Comparison of ENCODE assay signal across 8 mouse cellular contexts in the genomic region with DNA sequence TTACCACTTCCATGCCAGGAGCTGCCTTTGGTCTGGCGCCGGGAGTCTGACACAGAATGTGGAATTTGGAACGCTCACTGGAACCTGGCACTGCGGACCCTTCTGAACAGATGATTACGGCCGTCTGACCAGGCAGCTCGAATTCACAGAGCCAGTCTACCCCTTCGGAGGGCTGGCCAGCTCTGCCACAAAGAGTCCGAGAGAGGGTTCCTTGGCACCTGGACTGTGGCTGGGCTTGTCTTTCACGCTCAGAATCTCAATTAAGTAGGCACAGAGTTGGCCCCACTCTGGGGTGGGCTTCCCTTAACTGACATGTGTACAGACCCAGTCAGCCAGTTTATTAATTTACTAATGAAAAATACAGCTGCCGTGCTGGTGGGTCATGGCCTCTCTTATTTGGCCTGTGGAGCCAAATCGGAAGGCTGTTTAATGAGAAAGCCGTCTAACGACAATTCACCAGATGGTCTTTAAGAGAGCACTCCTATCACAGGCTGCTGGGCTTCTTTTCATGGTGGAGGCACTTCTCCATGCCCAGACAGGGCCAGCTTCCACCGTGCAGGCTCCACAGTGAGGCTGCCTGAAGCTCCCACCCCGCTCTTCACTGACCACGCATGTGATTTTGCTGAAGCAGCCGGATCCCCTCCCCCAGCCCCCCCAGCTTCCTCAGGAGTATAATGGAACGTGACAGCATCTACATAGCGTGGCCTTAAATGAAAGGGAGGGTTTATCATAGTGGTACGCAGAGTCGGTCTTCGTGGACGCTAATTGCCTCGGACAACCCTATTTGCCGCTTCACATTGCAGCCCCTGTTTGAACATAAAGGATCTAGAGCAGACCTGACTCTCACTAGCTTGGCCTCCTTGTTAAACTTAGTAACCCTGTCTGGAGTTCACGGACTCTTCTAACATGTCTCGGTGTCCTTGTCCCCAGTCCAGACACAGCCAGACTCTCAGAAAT. TPM values are rescaled to one million over a fixed set of nuclear protein-coding genes. Genes with fewer than 3 reads are reported as not detected.
DNase-seq lines count a peak whose midpoint lies in the region; ATAC-seq and TF ChIP-seq lines count a peak whose summit lies in the region.

Gene Atp6v1e2, minus strand, starts transcription at position 58 of the 957 bp plus-strand sequence.

- H3K36me3 ChIP-seq in stomach, embryonic 16.5 days (ENCODE audit: control insufficient read depth, insufficient read depth, low read length) = no peaks in the 10 kb centered on the region
- no peaks in the 10 kb centered on the region for H3K36me3 ChIP-seq in stomach, postnatal 0 days (ENCODE audit: control insufficient read depth, insufficient read depth, low read length)
- no peaks in the 10 kb centered on the region for H3K36me3 ChIP-seq in thymus, adult 2 months (ENCODE audit: control insufficient read depth, insufficient read depth, low read length)

- peak; percentile 92 to 95 for DNase-seq in cerebellum, postnatal 10 days
- DNase-seq in cerebellum, adult 11 months = no peak
- DNase-seq in stomach, postnatal 0 days (ENCODE audit: low spot score) = no peak
- DNase-seq in kidney, postnatal 25 days = peak; percentile 42 to 67
- peak; percentile 97 for DNase-seq in retina, postnatal 1 day
- no peak for DNase-seq in thymus, adult 2 months
- no peak for DNase-seq in frontal cortex, postnatal 25 days (ENCODE audit: low spot score in 2 of 2)

- no peaks in the 10 kb centered on the region for H3K9me3 ChIP-seq in stomach, embryonic 16.5 days (replicated peaks; ENCODE audit: control insufficient read depth, low read length)
- no peaks in the 10 kb centered on the region for H3K9me3 ChIP-seq in stomach, postnatal 0 days (ENCODE audit: control insufficient read depth, low read length)

- no peak for ATAC-seq in stomach, embryonic 16.5 days (ENCODE audit: insufficient read depth, low FRiP score)
- no peak for ATAC-seq in stomach, postnatal 0 days (ENCODE audit: low FRiP score, low TSS enrichment)

- no peak for TF ChIP-seq POLR2A in thymus, adult 2 months (IDR thresholded peaks at IDR 0.05; ENCODE audit: control insufficient read depth, extremely low read depth, insufficient read depth, low read length, poor library complexity)

- H3K4me2 ChIP-seq in stomach, embryonic 16.5 days (ENCODE audit: low read depth, low read length) = no peak within 1 kb of the TSS
- H3K4me2 ChIP-seq in stomach, postnatal 0 days (replicated peaks; ENCODE audit: low read depth) = no peak within 1 kb of the TSS

- H3K27ac ChIP-seq in stomach, embryonic 16.5 days (ENCODE audit: low read length) = 0 out of 2 replicates have a peak within 1 kb of the TSS, but pooled peaks have one; percentile 6
- H3K27ac ChIP-seq in stomach, postnatal 0 days (replicated peaks) = no peak within 1 kb of the TSS
- no peak within 1 kb of the TSS for H3K27ac ChIP-seq in thymus, adult 2 months (ENCODE audit: control insufficient read depth, insufficient read depth, low read length)

- H3K4me1 ChIP-seq in stomach, embryonic 16.5 days (ENCODE audit: control insufficient read depth, insufficient read depth, low read length) = no peaks in the 10 kb centered on the region
- H3K4me1 ChIP-seq in stomach, postnatal 0 days (replicated peaks; ENCODE audit: control insufficient read depth, insufficient read depth) = no peaks in the 10 kb centered on the region
- no peaks in the 10 kb centered on the region for H3K4me1 ChIP-seq in thymus, adult 2 months (replicated peaks; ENCODE audit: control insufficient read depth, insufficient read depth, low read length)

- TF ChIP-seq EP300 in stomach, postnatal 0 days (optimal IDR thresholded peaks at IDR 0.05) = no peak

- no peak within 1 kb of the TSS for H3K4me3 ChIP-seq in stomach, embryonic 16.5 days (replicated peaks; ENCODE audit: low read length)
- no peak within 1 kb of the TSS for H3K4me3 ChIP-seq in stomach, postnatal 0 days (ENCODE audit: low read depth, low read length)
- no peak within 1 kb of the TSS for H3K4me3 ChIP-seq in thymus, adult 2 months (ENCODE audit: control insufficient read depth, insufficient read depth, low read length)

- TF ChIP-seq CTCF in stomach, postnatal 0 days (IDR thresholded peaks at IDR 0.05; ENCODE audit: low read depth) = no peak
- no peak for TF ChIP-seq CTCF in thymus, adult 2 months (IDR thresholded peaks at IDR 0.05; ENCODE audit: borderline replicate concordance, control insufficient read depth, extremely low read depth, insufficient read depth, low read length, poor library complexity)

- 80% methylated on average over 28 of the region's 28 CpGs for WGBS in stomach, embryonic 16.5 days
- WGBS in stomach, postnatal 0 days = 79% methylated on average over 28 of the region's 28 CpGs
- WGBS in thymus, adult 2 months = 96% methylated on average over 28 of the region's 28 CpGs

- no peak within 1 kb of the TSS for H3K9ac ChIP-seq in stomach, embryonic 16.5 days (ENCODE audit: low read length)
- no peak within 1 kb of the TSS for H3K9ac ChIP-seq in stomach, postnatal 0 days (ENCODE audit: low read length)

- no peaks in the 10 kb centered on the region for H3K27me3 ChIP-seq in stomach, embryonic 16.5 days (ENCODE audit: control insufficient read depth, insufficient read depth, low read length)
- H3K27me3 ChIP-seq in stomach, postnatal 0 days (ENCODE audit: control insufficient read depth, insufficient read depth, low read length) = no peaks in the 10 kb centered on the region
- no peaks in the 10 kb centered on the region; the same call in 1 of the 2 replicates for H3K27me3 ChIP-seq in thymus, adult 2 months (ENCODE audit: control insufficient read depth, insufficient read depth, low read length)

RNA-seq across cellular contexts. Expression of gene Atp6v1e2, which starts in this region (rescaled TPM):
- 0.18 TPM in 1 of 2 replicates, not detected in the other for polyA plus RNA-seq in stomach, embryonic 16.5 days (2015; fragmentation: Nextera tagmentation; extraction: Ambion mirVana)
- polyA plus RNA-seq in stomach, postnatal 0 days (2015; fragmentation: Nextera tagmentation; extraction: Ambion mirVana) = 0.12 TPM in 1 of 2 replicates, not detected in the other
- not detected in 2 replicates for polyA plus RNA-seq in thymus, adult 2 months (2012; rRNA removed)

Comparison
In these comparisons a context has a peak if more than half of its experiments do, and no peak if none do; other contexts are left out.
1. DNase-seq: peak in cerebellum, postnatal 10 days (2 of 2), kidney, postnatal 25 days (2 of 2) and retina, postnatal 1 day (single experiment); none in cerebellum, adult 11 months (single experiment), stomach, postnatal 0 days (single experiment), thymus, adult 2 months (single experiment) and frontal cortex, postnatal 25 days (0 of 2).